Mouse (Mus musculus) gastrocnemius, postnatal 14 days (tissue): ENCODE measurements around the gene Cyp4f17. TPM values are rescaled to one million over a fixed set of nuclear protein-coding genes. Genes with fewer than 3 reads are reported as not detected.
"Not testable (repeated sequence)": the region's sequence is repeated elsewhere in the genome, so short reads cannot be mapped to it uniquely, and the experiment has no call there.

ENCODE experiments used
- DNase-seq: peaks from one replicate; pipeline ENCODE4 v3.0.0; 2021; ENCODE audit warnings: mixed read lengths
- intact Hi-C: fragments of 180-260 bp; cut with DNase I; formaldehyde crosslinking; loops from one replicate; pipeline ENCODE4 v1.15.1; 2025; ENCODE audit warnings: low total_unique reads
- long read RNA-seq, 2 experiments: library from polyadenylated mRNA; stranded (forward); transcript quantifications; one replicate each; pipeline ENCODE4 v2.0.0; 2021
- total RNA-seq, 2 experiments: library from RNA; stranded (reverse); gene quantifications; 2 replicates each; pipeline ENCODE4 v1.2.3; 2021

Gene Cyp4f17
- total RNA-seq = 1 to 10 TPM in 1 of 2 experiments, under 1 TPM in 1; 0.90 to 1.3 TPM
- long read RNA-seq, experiment 1, partial matches to known transcripts = 0 of 2 reads
- long read RNA-seq, experiment 1, other reads (novel, unspliced or antisense) = 1 of 2 reads
- long read RNA-seq, experiment 2, partial matches to known transcripts = 0 of 1 reads
- long read RNA-seq, experiment 2, other reads (novel, unspliced or antisense) = 1 of 1 reads

DNA sequence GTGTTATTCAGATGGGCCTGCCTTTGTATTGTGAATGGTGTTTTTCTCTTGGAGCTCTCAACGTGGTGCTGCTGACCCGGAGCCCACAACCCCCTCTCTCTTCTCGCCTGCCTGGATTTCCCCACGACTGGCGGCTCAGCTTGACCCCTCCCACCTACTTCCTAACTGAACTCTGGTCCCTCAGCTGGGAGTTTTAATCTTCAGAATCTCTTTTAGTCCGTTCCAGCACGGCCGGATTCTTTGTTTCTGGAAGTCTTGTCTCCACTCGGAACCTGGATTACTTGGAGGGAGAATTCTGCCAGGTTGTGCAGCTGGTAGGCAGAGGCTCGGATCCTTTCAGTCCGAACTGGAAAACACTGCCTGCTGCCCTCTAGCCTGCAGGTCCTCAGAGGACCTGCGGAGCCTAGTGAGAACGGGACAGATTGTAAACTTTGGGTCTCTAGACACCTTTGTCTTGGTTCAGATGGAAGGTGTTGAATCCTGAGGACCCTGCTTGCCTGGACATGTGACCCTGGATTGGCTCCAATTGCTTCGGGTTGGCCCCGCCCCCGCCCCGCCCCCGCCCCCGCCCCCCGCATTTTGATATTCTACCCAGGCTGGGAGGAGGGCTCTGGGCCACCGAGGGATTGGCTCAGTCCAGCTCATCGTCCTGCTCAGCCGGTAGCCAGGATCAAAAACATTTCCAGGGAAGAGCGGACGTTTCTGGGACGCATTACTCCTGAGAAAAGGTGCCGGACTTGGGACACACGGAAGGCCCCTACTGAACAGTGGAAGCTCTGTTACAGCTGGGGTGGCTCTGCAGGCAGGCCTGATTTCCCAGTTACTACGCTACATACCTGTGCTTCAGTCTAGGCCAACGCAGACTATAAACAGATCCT is at the start of gene Cyp4f17:
Cyp4f17 (plus strand) TSS at position 200 of the 878 bp plus-strand sequence.
- peak; percentile 44 for DNase-seq
- intact Hi-C loops = no loop called here

- intact Hi-C loops = no loop called here
- no peak for DNase-seq
These were observed 37.4 kb upstream of the Cyp4f17 start for GRCm38 (mm10) chr17:32468494-32468893.

DNA sequence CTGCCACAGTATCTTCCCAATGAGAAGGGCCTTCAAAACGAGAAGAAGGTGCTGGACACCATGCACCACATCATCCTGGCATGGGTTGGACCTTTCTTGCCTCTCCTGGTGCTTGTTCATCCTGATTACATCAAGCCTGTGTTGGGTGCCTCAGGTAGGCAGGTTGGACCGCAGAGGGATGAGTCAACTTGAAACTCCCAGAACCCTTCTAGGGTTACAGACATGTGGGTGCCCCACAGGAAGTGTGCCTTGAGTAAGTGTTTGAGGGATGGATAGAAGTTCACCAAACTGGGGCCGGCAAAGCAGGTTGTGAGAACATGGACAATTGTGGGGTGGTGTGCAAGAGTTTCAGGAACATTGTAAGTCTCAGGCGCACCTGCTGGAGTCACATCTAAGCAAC is 35.1 kb upstream of the Cyp4f17 start:
- no peak for DNase-seq
- intact Hi-C loops = no loop called here

DNA sequence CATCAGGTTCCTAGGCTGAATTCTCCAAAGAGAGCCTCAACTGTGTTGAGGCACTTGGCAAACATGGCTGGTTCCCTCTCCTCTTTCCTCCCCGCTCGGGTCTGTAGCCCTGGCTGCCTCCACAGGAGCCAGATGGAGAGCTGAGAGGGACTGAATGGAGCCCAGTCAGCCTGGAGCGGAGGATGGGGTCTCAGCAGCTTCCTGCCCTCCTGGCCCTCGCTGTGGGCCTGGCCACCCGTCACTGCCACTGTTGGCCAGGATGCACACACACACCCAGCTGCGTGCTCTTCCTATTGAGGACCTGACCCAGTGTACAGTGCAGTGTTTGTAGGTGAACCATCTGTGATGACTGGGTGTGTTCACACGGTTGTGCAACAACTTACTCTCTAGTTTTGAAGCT is 33.7 kb upstream of the Cyp4f17 start:
- no peak for DNase-seq
- intact Hi-C loops = no loop called here

- no peak for DNase-seq
- intact Hi-C loops = no loop called here
These were observed 30.8 kb upstream of the Cyp4f17 start for GRCm38 (mm10) chr17:32474954-32475560.

GRCm38 (mm10) chr17:32477204-32477603 is 28.6 kb upstream of the Cyp4f17 start:
- intact Hi-C loops = no loop called here
- no peak for DNase-seq

- DNase-seq = no peak
- intact Hi-C loops = no loop called here
These were observed 27.1 kb upstream of the Cyp4f17 start for GRCm38 (mm10) chr17:32478727-32479126.

DNA sequence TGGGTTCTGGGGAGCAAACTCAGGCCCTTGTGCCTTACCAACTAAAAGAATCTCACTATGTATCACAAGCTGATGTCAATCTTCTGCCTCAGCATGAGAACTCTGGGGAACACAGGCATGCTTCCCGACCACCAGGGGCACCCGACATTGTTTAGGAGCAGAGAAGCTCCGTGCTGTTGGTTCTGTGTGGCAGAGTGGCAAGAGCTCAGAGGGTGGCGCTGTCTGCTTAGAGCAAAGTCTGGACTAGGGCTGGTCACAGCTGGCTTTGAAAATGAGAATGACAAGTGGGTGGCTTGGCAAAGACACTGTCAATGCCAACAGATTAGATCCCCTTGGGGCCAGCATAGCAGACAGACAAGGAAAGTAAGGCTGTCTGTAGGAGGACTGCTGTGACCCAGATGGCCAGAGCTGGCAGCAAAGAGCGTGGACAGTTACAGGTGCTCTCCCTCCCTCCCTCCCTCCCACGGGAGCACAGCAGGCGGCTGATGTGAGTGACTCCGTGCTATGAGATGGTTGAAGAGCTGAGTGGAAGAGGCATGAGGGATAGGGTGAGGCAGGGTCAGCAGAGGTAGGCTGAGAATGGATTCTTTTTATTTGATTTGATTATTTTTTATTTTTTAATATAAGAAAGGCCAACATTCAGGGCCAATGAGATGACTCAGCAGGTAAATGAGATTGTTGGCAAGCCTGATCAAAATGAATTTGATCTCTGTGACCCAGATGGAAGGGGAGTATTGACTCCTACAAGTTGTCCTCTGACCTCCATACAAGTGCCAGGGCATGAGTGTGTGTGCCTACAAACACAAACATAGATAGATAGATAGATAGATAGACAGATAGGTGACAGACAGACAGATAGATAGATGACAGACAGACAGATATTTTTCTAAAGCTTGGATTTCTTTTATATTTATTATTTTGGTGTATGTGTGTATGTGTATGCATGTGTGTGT is 26.0 kb upstream of the Cyp4f17 start:
- no peak for DNase-seq
- intact Hi-C loops = loop anchor here (10.0 kb wide), 1 partner anchor 85 kb away; no protein-coding TSS in a partner anchor

GRCm38 (mm10) chr17:32481766-32482165 is 24.1 kb upstream of the Cyp4f17 start:
- intact Hi-C loops = loop anchor here (10.0 kb wide), 1 partner anchor 87 kb away; no protein-coding TSS in a partner anchor

GRCm38 (mm10) chr17:32483200-32483599 is 22.6 kb upstream of the Cyp4f17 start:
- DNase-seq = peak; percentile 50
- intact Hi-C loops = loop anchor here (10.0 kb wide), 1 partner anchor 88 kb away; no protein-coding TSS in a partner anchor

More at GRCm38 (mm10) chr17:32481766-32482165, 24.1 kb upstream of the Cyp4f17 start:
- no peak for DNase-seq

- intact Hi-C loops = loop anchor here (5.0 kb wide), 1 partner anchor 140 kb away; the partner anchor contains the start of gene Akap8l
- peak; percentile 16 for DNase-seq
These were observed 13.4 kb upstream of the Cyp4f17 start for GRCm38 (mm10) chr17:32492349-32492980.

- intact Hi-C loops = loop anchor here (5.0 kb wide), 1 partner anchor 142 kb away; the partner anchor contains the start of gene Akap8l
- DNase-seq = peak; percentile 58
These were observed 11.2 kb upstream of the Cyp4f17 start for GRCm38 (mm10) chr17:32494601-32495000.

GRCm38 (mm10) chr17:32500511-32500910 is 5.3 kb upstream of the Cyp4f17 start:
- intact Hi-C loops, DNase-seq: not testable (repeated sequence)

DNA sequence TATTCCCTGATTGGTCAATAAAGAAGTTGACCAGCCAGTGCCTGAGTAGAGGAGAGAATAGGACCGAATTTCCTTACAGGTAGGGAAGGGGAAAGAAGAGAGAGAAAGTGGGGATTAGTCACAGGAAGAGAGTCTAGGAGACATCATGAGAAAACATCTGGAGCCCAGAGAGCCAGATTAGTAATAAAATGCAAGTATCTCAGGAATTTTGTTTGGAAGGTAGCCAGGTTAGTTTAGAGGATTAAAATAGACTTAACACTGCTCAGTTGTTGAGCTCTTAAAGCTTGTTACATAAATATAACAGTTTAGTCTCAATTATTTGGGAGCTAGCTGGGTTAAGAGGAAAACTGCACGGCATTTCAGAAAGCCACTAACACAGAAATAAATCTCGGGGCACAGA is 4.8 kb upstream of the Cyp4f17 start:
- DNase-seq = no peak
- intact Hi-C loops = no loop called here

GRCm38 (mm10) chr17:32503111-32503510 is 2.7 kb upstream of the Cyp4f17 start:
- DNase-seq = no peak
- intact Hi-C loops = no loop called here

DNA sequence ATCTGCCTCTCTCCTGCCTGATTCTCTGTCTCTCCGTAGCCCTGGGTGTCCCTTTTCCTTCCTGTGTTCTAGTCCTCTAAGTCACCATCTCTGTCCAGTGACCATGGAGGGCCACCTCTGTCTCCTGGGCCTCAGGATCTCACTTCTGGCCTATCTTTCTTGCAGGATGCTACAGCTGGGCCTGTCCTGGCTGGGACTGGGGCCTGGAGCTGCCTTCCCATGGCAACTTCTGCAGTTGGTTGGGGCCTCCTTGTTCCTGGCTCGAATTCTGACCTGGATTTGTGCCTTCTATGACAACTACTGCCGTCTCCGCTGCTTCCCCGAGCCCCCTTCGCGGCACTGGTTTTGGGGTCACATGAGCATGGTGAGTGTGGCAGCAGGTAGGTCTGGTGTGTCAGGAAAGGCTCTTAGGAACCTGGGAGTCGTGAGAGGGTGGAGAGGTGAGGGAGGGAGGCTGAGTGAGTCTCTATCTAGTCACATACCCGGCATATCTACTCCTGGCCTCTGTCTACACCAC is 937 bp downstream of the Cyp4f17 start:
- intact Hi-C loops = no loop called here
- DNase-seq = no peak

- intact Hi-C loops = no loop called here
- DNase-seq = no peak
These were observed 10.3 kb downstream of the Cyp4f17 start for GRCm38 (mm10) chr17:32516126-32516525.

DNA sequence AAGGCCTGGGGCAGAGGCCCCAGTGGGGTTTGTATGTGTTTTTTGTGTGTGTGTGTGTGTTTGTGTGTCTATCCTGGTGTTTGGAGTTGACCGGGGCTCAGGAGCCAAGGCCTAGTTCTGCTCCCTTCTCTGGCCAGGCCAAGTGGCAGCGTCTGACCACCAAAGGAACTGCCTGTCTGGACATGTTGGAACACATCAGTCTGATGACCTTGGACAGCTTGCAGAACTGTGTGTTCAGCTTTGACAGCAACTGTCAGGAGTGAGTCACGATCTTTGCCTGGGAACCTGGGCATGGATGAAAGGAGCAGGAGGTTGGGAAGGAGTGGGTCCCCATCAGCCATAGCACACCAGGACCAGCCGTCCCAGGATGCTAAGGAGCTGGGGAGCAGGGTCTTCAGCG is 16.1 kb downstream of the Cyp4f17 start:
- intact Hi-C loops = no loop called here
- no peak for DNase-seq
